Mouse (Mus musculus) lung, embryonic 14.5 days (tissue): ENCODE results near the gene Fam84a. TPM values are rescaled to one million over a fixed set of nuclear protein-coding genes. Genes with fewer than 3 reads are reported as not detected.

Experiments
- ATAC-seq: fragments of 200-750 bp; cut with Nextera tagmentation; 2 replicates; pipeline ENCODE4 v1.8.0; 2017; ENCODE audit warnings: mild to moderate bottlenecking, moderate TSS enrichment, moderate library complexity; ENCODE audit not compliant: insufficient read depth
- DNase-seq: peaks from one replicate; pipeline ENCODE4 v3.0.0-alpha.2; 2015
- H3K27ac ChIP-seq: fragments of 300-500 bp; sonication (generic); 2 replicates; pipeline ENCODE4 v1.5.1; 2014; ENCODE audit warnings: low read depth, mild to moderate bottlenecking, moderate library complexity
- H3K27me3 ChIP-seq: fragments of 300-500 bp; sonication (generic); 2 replicates; pipeline ENCODE4 v1.6.1; 2014; ENCODE audit warnings: low read length, control low read depth; ENCODE audit not compliant: insufficient read depth
- H3K36me3 ChIP-seq: fragments of 300-500 bp; sonication (generic); 2 replicates; pipeline ENCODE4 v1.6.1; 2014; ENCODE audit warnings: control low read depth; ENCODE audit not compliant: insufficient read depth
- H3K4me1 ChIP-seq: fragments of 300-500 bp; sonication (generic); 2 replicates; pipeline ENCODE4 v1.6.1; 2014; ENCODE audit warnings: antibody characterized with exemption, control low read depth; ENCODE audit not compliant: insufficient read depth
- H3K4me2 ChIP-seq: fragments of 300-500 bp; sonication (generic); 2 replicates; pipeline ENCODE4 v1.6.1; 2014; ENCODE audit warnings: mild to moderate bottlenecking
- H3K4me3 ChIP-seq: fragments of 300-500 bp; sonication (generic); 2 replicates; pipeline ENCODE4 v1.5.1; 2014; ENCODE audit warnings: low read depth, low read length
- H3K9ac ChIP-seq: fragments of 300-500 bp; sonication (generic); 2 replicates; pipeline ENCODE4 v1.6.1; 2014
- H3K9me3 ChIP-seq: fragments of 300-500 bp; sonication (generic); 2 replicates; pipeline ENCODE4 v1.6.1; 2016; ENCODE audit warnings: low read depth, low read length, control low read depth
- CTCF ChIP-seq: IDR thresholded peaks from 2 replicates; pipeline ENCODE4 v1.5.1; 2016; ENCODE audit warnings: antibody characterized with exemption, low read depth
- WGBS: fragments of 180-500 bp; shearing (Covaris S2); extraction: QIAGEN DNeasy Blood & Tissue Kit; methylation state at CpG from one replicate; pipeline ENCODE4 v1.1.7; 2014; 5-methylcytosine and 5-hydroxymethylcytosine counted together
- polyA plus RNA-seq: library from polyadenylated mRNA; unstranded; fragments of >200 nt; fragmentation: Nextera tagmentation; extraction: Ambion mirVana; gene quantifications from 2 replicates; pipeline ENCODE4 v1.2.1, GENCODE M21; 2014

Fam84a gene
- polyA plus RNA-seq, 1 experiment from 2014 or later = 3.0 TPM

GRCm38 (mm10) chr12:14150568-14150909 lies 1.3 kb downstream of the Fam84a start:
- ATAC-seq = no peak
- no peaks in the 10 kb centered on the region for H3K9me3 ChIP-seq
- no peaks in the 10 kb centered on the region for H3K36me3 ChIP-seq
- H3K27me3 ChIP-seq = peaks cover 32% of the 10 kb centered on the region
- no peak overlapping the region for H3K9ac ChIP-seq
- no peak overlapping the region for H3K27ac ChIP-seq
- WGBS = 2% methylated on average over 20 of the region's 20 CpGs
- H3K4me3 ChIP-seq = peak overlapping the region; percentile 49
- peak overlapping the region; percentile 77 for H3K4me2 ChIP-seq
- DNase-seq = no peak
- TF ChIP-seq CTCF = no peak
- no peaks in the 10 kb centered on the region for H3K4me1 ChIP-seq

- peak overlapping the region; percentile 23; the same call in 1 of the 2 replicates for H3K9ac ChIP-seq
- peak overlapping the region; percentile 49 for H3K4me3 ChIP-seq
- TF ChIP-seq CTCF = peak; percentile 67
- ATAC-seq (peak; percentile 28; the same call in 1 of the 2 replicates), DNase-seq (peak; percentile 73)
- H3K9me3 ChIP-seq = no peaks in the 10 kb centered on the region
- H3K4me1 ChIP-seq = no peaks in the 10 kb centered on the region
- WGBS = under 1% methylated on average over 59 of the region's 59 CpGs
- no peaks in the 10 kb centered on the region for H3K36me3 ChIP-seq
- no peak overlapping the region for H3K27ac ChIP-seq
- H3K4me2 ChIP-seq = peak overlapping the region; percentile 77
- peaks cover 32% of the 10 kb centered on the region for H3K27me3 ChIP-seq
Measured at GRCm38 (mm10) chr12:14149843-14150567, 1.8 kb downstream of the Fam84a start.

GRCm38 (mm10) chr12:14149022-14149842 lies 2.6 kb downstream of the Fam84a start:
- 6% methylated on average over 27 of the region's 27 CpGs for WGBS

GRCm38 (mm10) chr12:14137046-14137445 lies 14.8 kb downstream of the Fam84a start:
- DNase-seq (no peak), ATAC-seq (no peak)
- H3K4me2 ChIP-seq = no peak overlapping the region
- H3K36me3 ChIP-seq = no peaks in the 10 kb centered on the region
- 82% methylated on average over 1 of the region's 1 CpGs for WGBS
- no peaks in the 10 kb centered on the region for H3K4me1 ChIP-seq
- H3K4me3 ChIP-seq = no peak overlapping the region
- no peak overlapping the region for H3K9ac ChIP-seq
- H3K9me3 ChIP-seq = no peaks in the 10 kb centered on the region
- TF ChIP-seq CTCF = no peak
- H3K27ac ChIP-seq = no peak overlapping the region
- H3K27me3 ChIP-seq = no peaks in the 10 kb centered on the region

More at GRCm38 (mm10) chr12:14149022-14149842, 2.6 kb downstream of the Fam84a start:
- Histone ChIP-seq H3K4me3 (peak overlapping the region; percentile 49), H3K36me3 (no peaks in the 10 kb centered on the region), H3K27me3 (peaks cover 32% of the 10 kb centered on the region), H3K4me2 (peak overlapping the region; percentile 77), H3K27ac (no peak overlapping the region), H3K9ac (no peak overlapping the region), H3K9me3 (no peaks in the 10 kb centered on the region), H3K4me1 (no peaks in the 10 kb centered on the region)
- TF ChIP-seq CTCF = no peak
- ATAC-seq (no peak; the same call in 1 of the 2 replicates), DNase-seq (peak; percentile 15)

- Histone ChIP-seq H3K9me3 (no peaks in the 10 kb centered on the region), H3K36me3 (no peaks in the 10 kb centered on the region), H3K4me2 (no peak overlapping the region), H3K9ac (no peak overlapping the region), H3K27me3 (no peaks in the 10 kb centered on the region), H3K4me1 (no peaks in the 10 kb centered on the region), H3K27ac (no peak overlapping the region), H3K4me3 (no peak overlapping the region)
- 66% methylated on average over 6 of the region's 6 CpGs for WGBS
- no peak for DNase-seq
- no peak for TF ChIP-seq CTCF
- no peak for ATAC-seq
Measured at GRCm38 (mm10) chr12:14114730-14115129, 37.1 kb downstream of the Fam84a start.

GRCm38 (mm10) chr12:14096944-14097343 lies 54.9 kb downstream of the Fam84a start:
- Histone ChIP-seq H3K27me3 (no peaks in the 10 kb centered on the region), H3K4me3 (no peak overlapping the region), H3K4me1 (no peaks in the 10 kb centered on the region), H3K27ac (no peak overlapping the region), H3K4me2 (no peak overlapping the region), H3K36me3 (no peaks in the 10 kb centered on the region), H3K9ac (no peak overlapping the region), H3K9me3 (no peaks in the 10 kb centered on the region)
- ATAC-seq (no peak), DNase-seq (no peak)
- TF ChIP-seq CTCF = no peak
